In genomic region chr17:56479358-56479757, GRCm38 (mm10) we compare ENCODE assay signal across 9 mouse cellular contexts. TPM values are rescaled to one million over a fixed set of nuclear protein-coding genes. Genes with fewer than 3 reads are reported as not detected.
A peak's percentile ranks its signal among the peaks of the same experiment; 100 is the strongest.
DNase-seq lines count a peak whose midpoint lies in the region; ATAC-seq lines count a peak whose summit lies in the region.
"Had no signal": no experiment of that assay in that cellular context is flagged by ENCODE, and none has a peak within 500 bp of the region (broad histone marks: within the 10 kb centered on the region; RNA-seq: fewer than 3 reads in every experiment).

No protein-coding gene starts in this region.

- H3K9me3 ChIP-seq in neural tube, embryonic 15.5 days (replicated peaks) = no peaks in the 10 kb centered on the region

- no peak overlapping the region for H3K4me3 ChIP-seq in neural tube, embryonic 15.5 days (replicated peaks)

- intact Hi-C loops in heart, postnatal 14 days (cut with DNase I) = loop anchor here (1.0 to 2.0 kb wide), 2 partner anchors 55 to 122 kb away; no protein-coding TSS in a partner anchor

- H3K36me3 ChIP-seq in neural tube, embryonic 15.5 days = no peaks in the 10 kb centered on the region

- H3K4me2 ChIP-seq in neural tube, embryonic 15.5 days = no peak overlapping the region

- no peak overlapping the region for H3K9ac ChIP-seq in neural tube, embryonic 15.5 days (replicated peaks)

- no peak for ATAC-seq in neural tube, embryonic 15.5 days (ENCODE audit: low FRiP score)

- no peaks in the 10 kb centered on the region for H3K27me3 ChIP-seq in neural tube, embryonic 15.5 days (replicated peaks)

- H3K27ac ChIP-seq in neural tube, embryonic 15.5 days (replicated peaks) = no peak overlapping the region

- peak; percentile 81 for DNase-seq in neural tube, embryonic 10.5 days (ENCODE audit: extremely low spot score, low spot score)
- peak; percentile 84 for DNase-seq in adipocyte (ENCODE audit: low spot score)
- peak; percentile 85 to 86 for DNase-seq in cerebellum, postnatal 14 days
- peak; percentile 75 to 87 for DNase-seq in heart, postnatal 14 days
- peak; percentile 71 to 78 for DNase-seq in lung, adult 18-20 months
- peak; percentile 70 to 76 for DNase-seq in right cerebral cortex, postnatal 10 days (ENCODE audit: low spot score in 2 of 2)

- peaks cover 13% of the 10 kb centered on the region for H3K4me1 ChIP-seq in neural tube, embryonic 15.5 days

- WGBS in neural tube, embryonic 15.5 days = 16% methylated on average over 6 of the region's 6 CpGs

RNA-seq across cellular contexts. Expression of gene Ptprs, which starts 3.1 kb away (rescaled TPM):
- 206 and 247 TPM in 2 replicates for polyA plus RNA-seq in neural tube, embryonic 15.5 days (2015; fragmentation: Nextera tagmentation; extraction: Ambion mirVana)
- 10 to 100 TPM; 60.3 to 64.8 TPM for total RNA-seq in heart, postnatal 14 days (2021)

RNA-seq across cellular contexts. Expression of gene Znrf4, which starts 32.9 kb away (rescaled TPM):
- not detected in 2 replicates for polyA plus RNA-seq in neural tube, embryonic 15.5 days (2015; fragmentation: Nextera tagmentation; extraction: Ambion mirVana)
- total RNA-seq in heart, postnatal 14 days (2021) = not detected
- polyA plus RNA-seq: heart, embryonic 14.5 days; neural tube, embryonic 14.5 days had no signal
